25 mouse cellular contexts compared by ENCODE assay signal in the genomic region with DNA sequence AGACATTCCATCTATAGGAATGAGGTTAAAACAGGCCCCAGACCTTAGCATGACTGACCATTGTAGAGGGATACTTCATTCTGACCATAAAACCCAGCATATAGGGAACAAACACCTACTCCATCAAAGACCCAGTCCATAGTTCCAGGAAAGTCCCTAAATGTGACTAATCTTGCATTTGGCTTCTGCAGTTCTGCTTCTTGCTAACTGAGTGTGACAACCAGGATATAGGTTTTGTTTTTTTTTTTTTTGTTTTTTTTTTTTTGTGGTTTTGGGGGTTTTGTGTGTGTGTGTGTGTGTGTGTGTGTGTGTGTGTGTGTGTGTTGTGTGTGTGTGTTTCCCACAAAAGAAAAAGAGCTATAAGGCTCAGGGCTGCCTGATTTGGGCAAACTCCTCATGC. TPM values are rescaled to one million over a fixed set of nuclear protein-coding genes. Genes with fewer than 3 reads are reported as not detected.
DNase-seq lines count a peak whose midpoint lies in the region; ATAC-seq lines count a peak whose summit lies in the region.
"Had no signal": no experiment of that assay in that cellular context is flagged by ENCODE, and none has a peak within 500 bp of the region (broad histone marks: within the 10 kb centered on the region; RNA-seq: fewer than 3 reads in every experiment).

No protein-coding gene starts in this region.

- H3K27me3 ChIP-seq in limb, embryonic 10.5 days (ENCODE audit: low read depth, poor library complexity, severe bottlenecking) = no peaks in the 10 kb centered on the region
- H3K27me3 ChIP-seq in hindbrain, embryonic 13.5 days = no peaks in the 10 kb centered on the region
- H3K27me3 ChIP-seq: embryonic facial prominence, embryonic 13.5 days; forebrain, embryonic 13.5 days; heart, embryonic 15.5 days; hindbrain, embryonic 15.5 days had no signal

- DNase-seq in heart, adult 11 months = peak; percentile 43
- DNase-seq in heart, postnatal 4 days = no peak
- DNase-seq in gastrocnemius, postnatal 36 days = no peak
- DNase-seq in limb, embryonic 10.5 days (ENCODE audit: low spot score) = no peak
- DNase-seq: adrenal gland, postnatal 10 days; cerebellum, adult 18-20 months; cerebellum, adult 9-11 months; gastrocnemius, adult 2 months; gastrocnemius, postnatal 25 days; heart, adult 2 months; heart, postnatal 14 days had no signal

- peak; percentile 23; the same call in 1 of the 2 replicates for ATAC-seq in common myeloid progenitor, adult 5-6 weeks (replicated peaks; ENCODE audit: low read depth, poor library complexity, severe bottlenecking)
- ATAC-seq in megakaryocyte progenitor cell, adult 5-6 weeks (replicated peaks; ENCODE audit: poor library complexity) = 0 out of 2 replicates have a peak, but pooled peaks have one; percentile 17
- ATAC-seq in hindbrain, embryonic 13.5 days (ENCODE audit: low FRiP score) = no peak
- ATAC-seq in cerebellum, adult (ENCODE audit: insufficient number of reproducible peaks, low FRiP score, low TSS enrichment) = no peak
- ATAC-seq: CD4-positive, CD25-positive, alpha-beta regulatory T cell, adult 4 months; forebrain, embryonic 13.5 days; inflammation-experienced regulatory T-cells, adult 6 months; intestine, postnatal 0 days had no signal

- no peak overlapping the region for H3K27ac ChIP-seq in limb, embryonic 10.5 days
- H3K27ac ChIP-seq in hindbrain, embryonic 13.5 days = no peak overlapping the region
- H3K27ac ChIP-seq: embryonic facial prominence, embryonic 13.5 days; forebrain, embryonic 13.5 days; gastrocnemius, adult 2 months; heart, adult 2 months; heart, embryonic 15.5 days; hindbrain, embryonic 10.5 days; hindbrain, embryonic 15.5 days had no signal

- H3K36me3 ChIP-seq in limb, embryonic 10.5 days = no peaks in the 10 kb centered on the region
- no peaks in the 10 kb centered on the region for H3K36me3 ChIP-seq in hindbrain, embryonic 13.5 days
- H3K36me3 ChIP-seq: embryonic facial prominence, embryonic 13.5 days; heart, embryonic 15.5 days; hindbrain, embryonic 10.5 days; hindbrain, embryonic 15.5 days had no signal

- no peak overlapping the region for H3K4me3 ChIP-seq in limb, embryonic 10.5 days
- no peak overlapping the region for H3K4me3 ChIP-seq in hindbrain, embryonic 13.5 days
- H3K4me3 ChIP-seq: embryonic facial prominence, embryonic 13.5 days; forebrain, embryonic 13.5 days; gastrocnemius, adult 2 months; heart, adult 2 months; heart, embryonic 15.5 days; hindbrain, embryonic 10.5 days; hindbrain, embryonic 15.5 days had no signal

- 0 out of 2 replicates have a peak, but pooled peaks cover 2% of the 10 kb centered on the region for H3K9me3 ChIP-seq in limb, embryonic 10.5 days (replicated peaks)
- H3K9me3 ChIP-seq in hindbrain, embryonic 13.5 days = no peaks in the 10 kb centered on the region
- H3K9me3 ChIP-seq: forebrain, embryonic 13.5 days; heart, embryonic 15.5 days; hindbrain, embryonic 15.5 days had no signal

- no peak overlapping the region for H3K9ac ChIP-seq in hindbrain, embryonic 13.5 days
- H3K9ac ChIP-seq: embryonic facial prominence, embryonic 13.5 days; forebrain, embryonic 13.5 days; heart, embryonic 15.5 days; hindbrain, embryonic 15.5 days had no signal

- intact Hi-C loops in gastrocnemius, postnatal 36 days (cut with DNase I) = no loop called here

- H3K4me2 ChIP-seq in hindbrain, embryonic 13.5 days = no peak overlapping the region
- H3K4me2 ChIP-seq: embryonic facial prominence, embryonic 13.5 days; forebrain, embryonic 13.5 days; heart, embryonic 11.5 days; heart, embryonic 15.5 days; hindbrain, embryonic 15.5 days had no signal

- no peaks in the 10 kb centered on the region for H3K4me1 ChIP-seq in limb, embryonic 10.5 days
- H3K4me1 ChIP-seq in hindbrain, embryonic 13.5 days (replicated peaks) = no peaks in the 10 kb centered on the region
- H3K4me1 ChIP-seq: embryonic facial prominence, embryonic 13.5 days; forebrain, embryonic 13.5 days; heart, embryonic 15.5 days; hindbrain, embryonic 10.5 days had no signal

RNA-seq across cellular contexts. Expression of a gene that starts 46.0 kb away (rescaled TPM):
- total RNA-seq in heart, postnatal 4 days (2021) = 10 to 100 TPM; 43.6 to 46.0 TPM
- total RNA-seq in common myeloid progenitor, adult 5-6 weeks (2017) = 14.9 and 20.5 TPM in 2 replicates
- 22.2 and 23.8 TPM in 2 replicates for total RNA-seq in megakaryocyte progenitor cell, adult 5-6 weeks (2015)
- 14.3 and 20.4 TPM in 2 replicates for total RNA-seq in megakaryocyte progenitor cell, adult 5-6 weeks (2017)
- 10 to 100 TPM; 10.3 to 11.3 TPM for total RNA-seq in gastrocnemius, postnatal 36 days (2021)
- 16.8 and 19.6 TPM in 2 replicates for polyA plus RNA-seq in limb, embryonic 10.5 days (2016; fragmentation: Nextera tagmentation; extraction: Ambion mirVana)
- 78.7 and 79.8 TPM in 2 replicates for polyA plus RNA-seq in hindbrain, embryonic 13.5 days (2015; fragmentation: Nextera tagmentation; extraction: Ambion mirVana)
- total RNA-seq: MEL had no signal

Comparison
In these comparisons a context has a peak if more than half of its experiments do, and no peak if none do; other contexts are left out.
1. ATAC-seq: peak in common myeloid progenitor, adult 5-6 weeks (single experiment) and megakaryocyte progenitor cell, adult 5-6 weeks (single experiment); none in hindbrain, embryonic 13.5 days (single experiment) and cerebellum, adult (single experiment).